Mouse (Mus musculus): ENCODE data around the gene Lzts2. TPM values are rescaled to one million over a fixed set of nuclear protein-coding genes. Genes with fewer than 3 reads are reported as not detected.

Lzts2 gene
- polyA plus RNA-seq, 1 experiment from 2014 or later = 38.0 TPM

Other genes with a start within 250 kb of the Lzts2 start
- 30.9 and 35.5 TPM in 2 replicates for gene Slf2, start 83.3 kb upstream of the Lzts2 start, polyA plus RNA-seq (2015; fragmentation: Nextera tagmentation; extraction: Ambion mirVana)
- 0.79 and 0.94 TPM in 2 replicates for gene Sema4g, start 25.3 kb upstream of the Lzts2 start, polyA plus RNA-seq (2015; fragmentation: Nextera tagmentation; extraction: Ambion mirVana)
- gene Twnk, start 8.8 kb upstream of the Lzts2 start, polyA plus RNA-seq (2015; fragmentation: Nextera tagmentation; extraction: Ambion mirVana) = 23.2 and 24.5 TPM in 2 replicates
- 64.4 and 68.6 TPM in 2 replicates for gene Mrpl43, start 8.0 kb upstream of the Lzts2 start, polyA plus RNA-seq (2015; fragmentation: Nextera tagmentation; extraction: Ambion mirVana)
- gene Pdzd7, start 31.3 kb downstream of the Lzts2 start, polyA plus RNA-seq (2015; fragmentation: Nextera tagmentation; extraction: Ambion mirVana) = 0.14 and 0.25 TPM in 2 replicates
- 16.2 and 19.0 TPM in 2 replicates for gene Sfxn3, start 33.1 kb downstream of the Lzts2 start, polyA plus RNA-seq (2015; fragmentation: Nextera tagmentation; extraction: Ambion mirVana)
- 12.9 and 13.0 TPM in 2 replicates for gene Kazald1, start 60.8 kb downstream of the Lzts2 start, polyA plus RNA-seq (2015; fragmentation: Nextera tagmentation; extraction: Ambion mirVana)
- gene Tlx1, start 136.3 kb downstream of the Lzts2 start, polyA plus RNA-seq (2015; fragmentation: Nextera tagmentation; extraction: Ambion mirVana) = 0.28 and 0.87 TPM in 2 replicates
- gene Lbx1, start 221.4 kb downstream of the Lzts2 start, polyA plus RNA-seq (2015; fragmentation: Nextera tagmentation; extraction: Ambion mirVana) = not detected in 2 replicates